Mouse (Mus musculus) gastrocnemius, postnatal 36 days (tissue): ENCODE measurements around the gene Spty2d1. TPM values are rescaled to one million over a fixed set of nuclear protein-coding genes. Genes with fewer than 3 reads are reported as not detected.

Source experiments
- total RNA-seq, 2 experiments: library from RNA; stranded (reverse); gene quantifications; 2 replicates each; pipeline ENCODE4 v1.2.3; 2021

The Spty2d1 gene
- total RNA-seq, 2 experiments from 2014 or later: 3.8 to 4.7 TPM

Other genes with a start within 250 kb of the Spty2d1 start
- gene Hps5, start 212.3 kb downstream of the Spty2d1 start, total RNA-seq: 10 to 100 TPM in 1 of 2 experiments, 1 to 10 TPM in 1; 8.7 to 12.2 TPM
- 10 to 100 TPM; 14.0 to 14.8 TPM for gene Gtf2h1, start 212.3 kb downstream of the Spty2d1 start, total RNA-seq
- gene Ldha, start 166.9 kb downstream of the Spty2d1 start, total RNA-seq: 1,000 to 10,000 TPM; 2,924 to 3,276 TPM
- gene Ldhc, start 147.2 kb downstream of the Spty2d1 start, total RNA-seq: not detected
- gene Tsg101, start 88.4 kb downstream of the Spty2d1 start, total RNA-seq: 10 to 100 TPM; 47.2 to 50.3 TPM
- gene Uevld, start 49.9 kb downstream of the Spty2d1 start, total RNA-seq: 1 to 10 TPM; 9.0 to 9.6 TPM
- gene Gm9999, start 24.8 kb downstream of the Spty2d1 start, total RNA-seq: not detected
- gene Tmem86a, start 42.2 kb upstream of the Spty2d1 start, total RNA-seq: 1 to 10 TPM; 4.6 to 5.5 TPM
- not detected for gene Ptpn5, start 125.3 kb upstream of the Spty2d1 start, total RNA-seq
- not detected for gene Mrgpra6, start 196.5 kb upstream of the Spty2d1 start, total RNA-seq
- not detected for gene Mrgpra9, start 244.4 kb upstream of the Spty2d1 start, total RNA-seq